ENCODE assay signal across 8 mouse cellular contexts in genomic region chr16:5992045-5993011, GRCm38 (mm10).
DNase-seq lines count a peak whose midpoint lies in the region; ATAC-seq and TF ChIP-seq lines count a peak whose summit lies in the region.
"Had no signal": no experiment of that assay in that cellular context is flagged by ENCODE, and none has a peak within 500 bp of the region (broad histone marks: within the 10 kb centered on the region; RNA-seq: fewer than 3 reads in every experiment).

No protein-coding gene starts in this region.

- H3K4me1 ChIP-seq in midbrain, embryonic 11.5 days (ENCODE audit: control insufficient read depth, insufficient read depth, low read length), result peaks cover 3% of the 10 kb centered on the region; the same call in 1 of the 2 replicates
- peaks cover 30% of the 10 kb centered on the region for H3K4me1 ChIP-seq in midbrain, embryonic 10.5 days
- H3K4me1 ChIP-seq in midbrain, embryonic 12.5 days, result peaks cover 18% of the 10 kb centered on the region
- H3K4me1 ChIP-seq in lung, adult 2 months (ENCODE audit: control insufficient read depth, insufficient read depth, low read length), result no peaks in the 10 kb centered on the region

- no peaks in the 10 kb centered on the region for H3K9me3 ChIP-seq in midbrain, embryonic 11.5 days (ENCODE audit: control insufficient read depth, low read length)
- no peaks in the 10 kb centered on the region for H3K9me3 ChIP-seq in midbrain, embryonic 10.5 days (replicated peaks)
- H3K9me3 ChIP-seq in midbrain, embryonic 12.5 days, result no peaks in the 10 kb centered on the region

- TF ChIP-seq CTCF in lung, adult 2 months (IDR thresholded peaks at IDR 0.05; ENCODE audit: insufficient read depth, low read length), result no peak

- H3K4me3 ChIP-seq in midbrain, embryonic 11.5 days (ENCODE audit: low read depth, low read length), result no peak overlapping the region
- H3K4me3 ChIP-seq in midbrain, embryonic 10.5 days, result no peak overlapping the region
- H3K4me3 ChIP-seq in midbrain, embryonic 12.5 days, result no peak overlapping the region
- no peak overlapping the region for H3K4me3 ChIP-seq in lung, adult 2 months (replicated peaks; ENCODE audit: extremely low read depth, low read depth, low read length)

- DNase-seq in midbrain, embryonic 11.5 days (ENCODE audit: low spot score, missing footprints), result peak; percentile 86
- DNase-seq in midbrain, embryonic 10.5 days (ENCODE audit: low spot score), result no peak
- peak; percentile 15 to 22 for DNase-seq in frontal cortex, postnatal 10 days (ENCODE audit: low spot score in 2 of 2)
- no peak for DNase-seq in lung, adult 2 months
- no peak for DNase-seq in thymus, postnatal 25 days
- DNase-seq: liver had no signal

- no peaks in the 10 kb centered on the region for H3K27me3 ChIP-seq in midbrain, embryonic 11.5 days (ENCODE audit: control insufficient read depth, insufficient read depth, low read length)
- H3K27me3 ChIP-seq in midbrain, embryonic 10.5 days (ENCODE audit: low read depth, poor library complexity, severe bottlenecking), result 0 out of 2 replicates have a peak, but pooled peaks cover 4% of the 10 kb centered on the region
- H3K27me3 ChIP-seq in midbrain, embryonic 12.5 days, result peaks cover 12% of the 10 kb centered on the region; the same call in 1 of the 2 replicates

- WGBS in midbrain, embryonic 11.5 days, result 41% methylated on average over 10 of the region's 10 CpGs
- 48% methylated on average over 10 of the region's 10 CpGs for WGBS in midbrain, embryonic 10.5 days
- 34% methylated on average over 10 of the region's 10 CpGs for WGBS in midbrain, embryonic 12.5 days
- 47% methylated on average over 10 of the region's 10 CpGs for WGBS in lung, adult 2 months

- no peak for ATAC-seq in midbrain, embryonic 11.5 days (ENCODE audit: low FRiP score)
- ATAC-seq in midbrain, embryonic 12.5 days (ENCODE audit: low FRiP score, low read depth), result peak; percentile 52
- no peak for ATAC-seq in erythroblast, adult 5-6 weeks (replicated peaks; ENCODE audit: low FRiP score, poor library complexity, severe bottlenecking)

- TF ChIP-seq POLR2A in lung, adult 2 months (IDR thresholded peaks at IDR 0.05; ENCODE audit: borderline replicate concordance, extremely low read depth, low read depth, low read length), result no peak

- H3K27ac ChIP-seq in midbrain, embryonic 11.5 days (ENCODE audit: low read depth, low read length), result no peak overlapping the region
- no peak overlapping the region for H3K27ac ChIP-seq in midbrain, embryonic 10.5 days (replicated peaks)
- H3K27ac ChIP-seq in midbrain, embryonic 12.5 days (replicated peaks), result no peak overlapping the region

- no peak overlapping the region for H3K4me2 ChIP-seq in midbrain, embryonic 11.5 days
- H3K4me2 ChIP-seq in midbrain, embryonic 12.5 days (replicated peaks), result no peak overlapping the region; the same call in 1 of the 2 replicates

- no peak overlapping the region for H3K9ac ChIP-seq in midbrain, embryonic 11.5 days (ENCODE audit: low read length)
- no peak overlapping the region for H3K9ac ChIP-seq in midbrain, embryonic 12.5 days (replicated peaks)

- no peaks in the 10 kb centered on the region for H3K36me3 ChIP-seq in midbrain, embryonic 11.5 days (ENCODE audit: control insufficient read depth, insufficient read depth, low read length)
- no peaks in the 10 kb centered on the region for H3K36me3 ChIP-seq in midbrain, embryonic 10.5 days
- no peaks in the 10 kb centered on the region for H3K36me3 ChIP-seq in midbrain, embryonic 12.5 days

Comparison
In these comparisons a context has a peak if more than half of its experiments do, and no peak if none do; other contexts are left out.
1. DNase-seq: peak in midbrain, embryonic 11.5 days (single experiment) and frontal cortex, postnatal 10 days (2 of 2); none in midbrain, embryonic 10.5 days (single experiment), lung, adult 2 months (single experiment) and thymus, postnatal 25 days (single experiment).